Mouse (Mus musculus) brain, embryonic 18.5 days (tissue): Measurements from ENCODE around the gene Hbs1l.

Experiments used
- DNase-seq: peaks from one replicate; pipeline ENCODE4 v3.0.0-alpha.2; 2012; ENCODE audit warnings: low read depth, low spot score

Hbs1l gene

DNA sequence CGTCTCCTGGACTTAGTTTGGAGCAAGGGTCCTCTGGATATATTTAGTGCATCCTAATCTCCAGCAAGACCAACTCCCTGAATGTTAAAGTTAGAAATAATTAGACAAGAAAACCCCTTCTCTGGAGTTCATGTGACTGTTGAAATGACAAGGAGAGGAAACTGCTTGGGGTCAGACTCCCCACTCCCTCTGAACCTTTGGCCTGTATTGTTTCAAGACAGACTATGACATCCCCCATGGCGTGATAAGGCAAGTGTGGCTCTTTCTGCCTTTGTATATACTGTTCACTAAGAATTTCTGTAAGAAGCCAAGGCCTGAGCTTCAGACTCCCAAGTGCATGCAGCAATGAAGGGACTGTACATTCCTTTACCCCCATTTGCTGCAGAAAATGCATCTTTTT lies 104.7 kb downstream of the Hbs1l start:
- DNase-seq, result no peak

DNA sequence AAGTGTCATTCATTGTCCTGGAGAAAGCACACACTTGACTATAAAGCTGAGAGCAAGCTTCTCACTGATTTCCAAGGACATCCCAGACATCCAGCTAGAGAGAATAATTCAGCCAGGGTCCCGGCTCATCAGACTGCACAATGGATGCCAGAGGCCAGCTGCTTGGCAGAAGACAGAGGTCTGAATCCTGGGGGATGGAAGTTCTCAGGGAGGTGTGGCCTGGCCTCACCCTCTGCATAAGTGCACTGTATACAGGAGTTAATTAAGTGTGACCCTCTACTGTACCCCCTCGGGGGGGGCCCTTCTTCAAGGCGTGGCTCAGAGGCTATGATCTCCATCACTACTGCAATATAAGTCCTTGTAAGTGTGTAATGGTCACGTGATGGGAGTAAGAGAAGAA lies 105.5 kb downstream of the Hbs1l start:
- DNase-seq, result no peak

DNA sequence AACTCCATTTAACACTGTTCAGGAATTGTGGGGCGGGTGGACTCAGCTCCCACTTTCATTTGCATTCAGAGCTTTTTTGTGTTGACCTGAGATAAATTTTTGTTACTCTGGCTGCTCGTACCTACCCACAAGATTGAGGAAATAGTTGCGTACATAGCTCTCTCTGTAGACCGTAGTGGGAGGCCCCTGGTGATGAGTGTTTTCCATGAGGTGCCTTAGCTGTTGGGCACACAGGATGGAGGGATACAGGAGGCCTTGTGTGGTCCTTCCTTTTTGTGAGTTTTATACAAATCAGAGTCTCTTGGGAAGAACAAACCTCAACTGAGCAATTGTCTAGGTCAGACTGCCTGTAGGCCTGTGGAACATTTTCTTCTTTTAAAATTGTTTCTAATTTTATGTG lies 109.0 kb downstream of the Hbs1l start:
- DNase-seq, result no peak

DNA sequence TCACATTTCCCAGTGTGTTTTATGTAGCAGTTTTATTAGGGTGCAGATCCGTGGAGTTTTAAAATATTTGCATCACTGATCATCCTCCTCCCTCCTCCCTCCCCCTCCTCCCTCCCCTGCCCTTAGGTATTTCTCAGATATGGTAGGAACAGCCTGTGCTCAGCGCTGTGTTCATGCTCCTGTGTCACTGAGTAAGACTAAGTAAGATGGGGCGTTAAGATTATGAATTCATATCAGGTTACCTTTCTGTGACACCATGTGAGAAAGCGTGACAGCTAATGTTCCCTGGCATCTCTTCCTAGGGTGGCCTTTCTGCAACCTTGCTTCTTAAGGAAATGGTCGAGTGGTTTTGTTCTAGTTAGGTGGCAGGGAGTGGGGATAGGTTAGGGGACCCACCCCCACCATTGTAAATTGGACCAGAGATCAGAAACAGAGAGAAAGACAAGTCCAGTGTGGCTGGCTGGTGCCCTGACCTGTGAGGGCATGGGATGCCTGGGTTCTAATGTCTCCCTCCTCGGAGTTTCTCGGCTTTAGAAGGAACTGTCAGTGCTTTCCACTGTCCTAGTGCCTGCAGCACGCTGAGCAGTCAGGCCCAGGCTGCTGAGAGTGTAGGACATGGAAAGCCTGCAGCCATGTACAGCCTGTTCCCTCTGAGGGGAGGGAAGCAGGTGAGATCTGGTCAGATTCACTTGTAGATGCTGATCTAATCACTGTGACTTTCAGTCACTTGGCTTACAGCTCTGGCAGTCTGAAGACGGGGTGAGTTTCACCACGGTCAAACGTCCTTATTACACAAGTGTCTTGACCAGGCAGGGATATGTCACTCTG lies 110.1 kb downstream of the Hbs1l start:
- DNase-seq, result no peak

DNA sequence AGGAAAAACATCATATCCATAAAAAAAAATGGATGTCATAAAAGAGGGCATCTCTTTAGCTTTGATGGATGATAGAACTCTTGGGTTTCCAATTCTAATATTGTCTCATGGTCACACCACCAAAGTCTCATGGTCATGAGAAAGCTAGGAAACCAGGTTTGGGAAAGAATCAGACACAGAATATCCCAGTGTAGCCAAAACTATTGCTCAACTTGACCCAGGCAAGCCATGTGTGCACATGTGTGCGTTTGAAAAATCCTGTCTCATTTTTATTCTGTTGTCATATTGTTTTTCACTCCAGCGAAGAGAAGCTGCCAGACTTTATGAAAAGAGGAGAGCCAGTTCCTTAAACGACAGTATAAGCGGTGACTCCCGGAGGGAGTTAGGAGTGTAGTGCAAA lies 114.9 kb downstream of the Hbs1l start:
- DNase-seq, result no peak

DNA sequence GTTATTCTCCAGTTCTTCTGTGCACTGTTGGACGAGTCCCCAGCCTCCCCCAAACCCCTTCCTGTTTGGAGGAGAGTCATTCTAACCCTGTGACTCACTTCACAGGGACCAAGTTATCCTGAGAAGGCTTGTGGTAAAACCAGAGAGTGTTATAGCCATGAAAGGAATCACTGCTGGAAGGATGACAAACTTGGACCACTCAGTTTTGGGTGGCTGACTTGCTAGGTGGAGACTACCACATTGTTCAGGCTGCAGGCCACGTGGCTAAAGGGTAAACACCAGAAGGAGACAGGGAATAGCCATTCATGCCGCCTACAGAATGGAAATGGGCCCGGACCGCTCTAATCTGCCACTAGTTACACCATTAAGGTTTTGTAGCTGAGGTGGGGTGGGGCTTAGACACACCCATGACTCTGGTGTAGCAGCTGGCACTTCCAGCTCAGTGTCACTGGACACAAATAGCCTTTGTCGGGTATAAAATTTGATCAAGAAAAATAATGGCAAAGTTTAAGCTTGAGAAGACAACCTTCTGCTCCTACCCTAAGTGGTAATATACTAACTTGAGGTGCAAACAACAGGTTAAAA lies 115.9 kb downstream of the Hbs1l start:
- no peak for DNase-seq

DNA sequence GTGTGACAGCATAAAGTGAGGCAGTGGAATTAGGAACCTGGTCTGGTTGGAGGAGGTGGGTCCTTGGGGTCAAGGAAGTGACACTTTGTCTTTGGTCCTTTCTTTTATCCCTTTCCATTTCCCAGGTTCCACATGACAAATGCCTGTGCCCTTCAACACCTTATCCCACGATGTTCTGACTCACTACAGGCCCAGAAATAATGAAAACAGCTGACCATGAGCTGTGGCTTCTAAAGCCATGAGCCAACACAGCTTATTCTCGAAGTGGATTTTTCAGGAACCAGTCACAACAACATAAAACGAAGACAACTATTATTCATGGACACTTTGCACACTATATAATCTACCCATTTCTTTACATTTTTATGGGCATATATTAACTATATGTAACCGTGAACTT lies 119.3 kb downstream of the Hbs1l start:
- no peak for DNase-seq

DNA sequence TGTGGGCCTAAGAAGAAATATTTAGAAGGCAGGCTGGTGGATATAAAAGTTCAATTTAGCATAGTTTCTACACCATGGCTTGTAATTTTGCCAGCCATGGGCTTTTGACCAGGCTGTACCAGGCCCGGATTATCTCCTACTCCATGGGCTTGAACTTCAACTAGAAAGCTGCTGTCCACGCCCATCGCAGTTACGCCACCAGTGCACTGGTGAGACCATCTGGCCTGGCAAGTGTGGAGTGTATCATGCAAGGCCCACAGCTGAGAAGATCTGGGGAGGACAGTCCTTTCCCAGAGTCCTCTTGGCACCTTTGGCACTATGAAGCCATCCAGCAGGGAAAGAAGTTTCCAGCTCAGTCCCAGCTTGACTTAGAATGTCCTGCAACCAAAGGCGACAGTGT lies 120.4 kb downstream of the Hbs1l start:
- no peak for DNase-seq
